Mouse (Mus musculus) G1E (cell line): ENCODE results near the gene Naa80.

ENCODE experiments used
- CTCF ChIP-seq: IDR thresholded peaks from 2 replicates; pipeline ENCODE4 v1.5.1; 2012; ENCODE audit warnings: low read depth, low read length, inconsistent platforms, mixed read lengths
- POLR2AphosphoS5 ChIP-seq: IDR thresholded peaks from 2 replicates; pipeline ENCODE4 v1.6.1; 2012; ENCODE audit warnings: low read depth, low read length, inconsistent platforms; ENCODE audit not compliant: insufficient replicate concordance

DNA sequence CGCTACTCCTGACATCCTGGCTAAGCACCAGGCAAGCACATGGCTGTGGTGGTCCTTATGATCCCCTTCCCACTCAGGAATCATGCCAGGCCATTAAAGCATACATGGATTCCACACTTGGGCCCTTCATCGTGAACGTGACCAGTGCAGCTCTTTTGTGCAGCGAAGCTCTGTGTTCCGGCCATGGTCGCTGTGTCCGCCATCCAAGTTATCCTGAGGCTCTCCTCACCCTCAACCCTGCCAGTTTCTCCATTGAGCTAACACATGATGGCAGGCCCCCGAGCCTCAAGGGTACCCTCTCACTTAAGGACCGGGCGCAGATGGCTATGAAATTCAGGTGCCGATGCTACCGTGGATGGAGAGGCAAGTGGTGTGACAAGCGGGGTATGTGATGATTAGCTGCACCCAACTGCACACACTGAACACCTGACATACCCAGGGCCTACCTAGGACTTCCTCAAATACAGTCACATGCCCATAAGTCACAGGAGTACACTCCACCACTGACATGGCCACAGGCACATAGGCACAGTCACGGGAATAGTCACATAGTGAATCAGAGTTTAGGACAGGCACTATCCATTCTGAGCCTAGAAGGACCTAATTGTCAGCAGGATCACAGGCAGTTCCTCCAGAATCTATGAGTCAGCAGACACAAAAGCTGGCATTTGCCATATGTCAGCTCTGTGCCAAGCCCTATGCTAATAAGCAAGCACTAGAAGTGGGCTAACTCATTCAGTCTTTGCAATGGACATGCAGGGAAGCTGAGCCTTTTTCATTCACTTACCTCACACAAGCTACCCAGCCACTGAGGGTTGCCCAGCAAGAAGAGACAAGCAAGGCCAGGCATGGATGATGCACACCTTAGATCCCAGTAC lies 575 bp downstream of the Naa80 start:
- TF ChIP-seq POLR2AphosphoS5 (no peak), CTCF (no peak)
